Mouse (Mus musculus) A20 (cell line): ENCODE results near the gene Gm11937.
A peak's percentile ranks its signal among the peaks of the same experiment; 100 is the strongest.

ENCODE experiments used
- DNase-seq: peaks from one replicate; pipeline ENCODE4 v3.0.0-alpha.2; 2011; ENCODE audit warnings: low read depth, low spot score

Gene Gm11937

GRCm38 (mm10) chr11:99581564-99581963, 28.4 kb downstream of the Gm11937 start:
- no peak for DNase-seq

GRCm38 (mm10) chr11:99581051-99581450, 28.9 kb downstream of the Gm11937 start:
- no peak for DNase-seq

- no peak for DNase-seq
Measured at GRCm38 (mm10) chr11:99580636-99581035, 29.4 kb downstream of the Gm11937 start, which contains the start of gene Krtap1-5. TSS of gene Krtap1-5 (minus strand) at chr11:99581016.

- DNase-seq: peak; percentile 73
Measured at GRCm38 (mm10) chr11:99574106-99574505, 35.9 kb downstream of the Gm11937 start.

GRCm38 (mm10) chr11:99573164-99573563, 36.8 kb downstream of the Gm11937 start:
- no peak for DNase-seq

GRCm38 (mm10) chr11:99566530-99566929, 43.5 kb downstream of the Gm11937 start, which contains the start of gene Krtap3-1:
TSS of gene Krtap3-1 (minus strand) at chr11:99566630.
- no peak for DNase-seq

GRCm38 (mm10) chr11:99562580-99562979, 47.4 kb downstream of the Gm11937 start:
- DNase-seq: no peak
